Mouse (Mus musculus): Measurements from ENCODE around the gene Ms4a6d. TPM values are rescaled to one million over a fixed set of nuclear protein-coding genes. Genes with fewer than 3 reads are reported as not detected.
"Not testable (repeated sequence)": the region's sequence is repeated elsewhere in the genome, so short reads cannot be mapped to it uniquely, and the experiment has no call there.

Ms4a6d gene
- polyA plus RNA-seq, 1 experiment from 2014 or later = 2.0 TPM

DNA sequence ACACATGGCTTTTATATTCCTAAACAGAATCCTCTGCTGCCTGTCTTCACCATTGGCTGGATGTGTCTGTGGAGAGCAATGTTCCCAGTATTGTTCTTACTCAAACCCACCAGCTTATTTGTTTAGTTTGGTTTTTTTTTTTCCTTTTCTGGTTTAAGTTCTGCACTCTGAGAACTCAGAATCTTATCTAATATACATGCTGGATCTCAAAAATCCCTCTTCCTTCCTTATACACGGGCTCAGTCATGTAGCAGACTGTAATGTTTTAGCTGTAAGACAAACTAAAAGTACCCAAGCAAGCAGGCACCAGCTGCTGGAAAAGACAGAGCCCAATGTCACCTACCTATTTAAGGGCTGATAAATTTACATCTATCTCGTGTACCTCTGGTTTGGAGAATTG lies 10.2 kb upstream of the Ms4a6d start:
- Histone ChIP-seq H3K4me3 (replicated peaks) (no peak overlapping the region), H3K9me3 (no peaks in the 10 kb centered on the region), H3K27ac (no peak overlapping the region), H3K4me1 (replicated peaks) (no peaks in the 10 kb centered on the region), H3K9ac (replicated peaks) (no peak overlapping the region), H3K4me2 (no peak overlapping the region), H3K36me3 (no peaks in the 10 kb centered on the region), H3K27me3 (no peaks in the 10 kb centered on the region)
- no peak for ATAC-seq (ENCODE audit: insufficient number of reproducible peaks, insufficient read depth, low FRiP score, low TSS enrichment, low read depth)
- 68% methylated on average over 2 of the region's 2 CpGs for WGBS

DNA sequence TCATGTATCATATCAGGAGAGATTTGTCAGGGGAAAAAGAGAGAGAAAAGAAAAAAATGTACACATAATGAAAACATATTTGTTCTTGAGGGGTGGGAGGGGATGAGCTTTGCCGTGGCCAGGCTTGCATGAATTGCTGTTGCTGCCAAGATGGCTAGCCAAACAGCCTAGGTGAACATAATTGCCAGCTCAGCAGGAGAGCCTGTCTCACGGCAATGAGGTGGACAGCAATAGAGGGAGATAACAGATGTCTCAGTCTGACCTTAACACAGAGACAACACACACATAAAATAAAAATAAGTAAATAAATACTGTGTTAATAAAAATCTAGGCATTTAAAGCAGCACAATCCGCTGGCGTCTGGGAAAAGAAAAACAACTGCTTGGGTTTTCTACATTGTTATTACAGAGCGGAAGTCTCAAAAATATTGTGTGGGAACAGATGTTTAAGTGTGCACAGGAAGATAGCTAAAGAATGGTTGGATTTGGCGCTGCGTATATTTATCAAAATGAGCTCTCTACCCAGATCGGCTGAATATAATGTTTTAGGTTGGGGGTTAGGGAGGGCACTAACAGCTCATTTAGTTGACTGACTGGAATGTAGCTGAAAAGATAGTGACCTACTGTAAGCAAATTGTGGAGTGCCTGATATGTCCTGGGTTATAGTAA lies 9.3 kb upstream of the Ms4a6d start:
- no peak overlapping the region for H3K27ac ChIP-seq
- no peak for ATAC-seq (ENCODE audit: insufficient number of reproducible peaks, insufficient read depth, low FRiP score, low TSS enrichment, low read depth)

DNA sequence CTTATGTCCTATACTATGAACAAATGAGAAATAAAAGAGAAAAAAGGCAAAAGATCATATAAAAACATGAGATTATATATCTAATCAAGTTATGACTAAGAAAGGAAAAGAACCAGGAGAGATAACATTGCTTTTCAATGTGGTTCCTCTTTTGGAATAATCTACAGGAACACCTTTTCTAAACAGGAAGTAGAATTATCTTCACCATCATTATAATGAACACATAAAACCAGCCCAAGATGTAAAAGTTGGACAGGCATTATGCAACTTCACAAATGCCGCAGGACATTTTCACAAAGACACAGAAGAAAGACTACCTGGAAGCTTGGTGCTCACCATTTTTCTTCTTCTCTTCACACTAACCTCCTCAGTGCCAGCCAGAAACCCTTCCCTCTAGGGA lies 8.4 kb upstream of the Ms4a6d start:
- no peak overlapping the region for H3K4me2 ChIP-seq
- H3K36me3 ChIP-seq = no peaks in the 10 kb centered on the region
- no peaks in the 10 kb centered on the region for H3K27me3 ChIP-seq
- H3K27ac ChIP-seq = no peak overlapping the region
- 96% methylated on average over 1 of the region's 1 CpGs for WGBS
- H3K9me3 ChIP-seq = no peaks in the 10 kb centered on the region
- H3K4me3 ChIP-seq (replicated peaks) = no peak overlapping the region
- no peaks in the 10 kb centered on the region for H3K4me1 ChIP-seq (replicated peaks)
- no peak overlapping the region for H3K9ac ChIP-seq (replicated peaks)
- ATAC-seq (ENCODE audit: insufficient number of reproducible peaks, insufficient read depth, low FRiP score, low TSS enrichment, low read depth) = no peak

More for the DNA sequence above, 9.3 kb upstream of the Ms4a6d start:
- no peaks in the 10 kb centered on the region for H3K4me1 ChIP-seq (replicated peaks)
- no peak overlapping the region for H3K9ac ChIP-seq (replicated peaks)
- no peaks in the 10 kb centered on the region for H3K9me3 ChIP-seq
- 78% methylated on average over 8 of the region's 8 CpGs for WGBS
- H3K27me3 ChIP-seq = no peaks in the 10 kb centered on the region
- H3K4me3 ChIP-seq (replicated peaks) = no peak overlapping the region
- no peaks in the 10 kb centered on the region for H3K36me3 ChIP-seq
- H3K4me2 ChIP-seq = no peak overlapping the region

DNA sequence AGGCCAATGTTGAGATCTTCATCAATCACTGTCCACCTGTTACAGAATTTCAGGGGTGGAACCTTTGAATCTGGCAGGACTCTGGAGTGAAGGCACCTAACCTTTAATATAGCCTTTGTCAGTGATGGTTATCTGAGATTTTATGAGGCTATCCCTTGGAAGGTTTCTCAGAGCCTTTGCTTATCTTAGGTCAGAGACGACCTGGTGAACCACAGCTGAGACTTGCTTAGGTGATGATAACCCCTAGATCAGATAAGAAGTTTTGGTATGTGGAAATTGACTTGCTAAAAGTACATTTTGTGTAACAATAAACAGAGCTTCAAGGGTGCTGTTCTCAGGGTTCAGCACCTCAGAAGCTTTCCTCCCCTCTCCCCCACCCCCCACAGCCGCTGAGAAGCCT lies 7.6 kb upstream of the Ms4a6d start:
- 32% methylated on average over 2 of the region's 2 CpGs for WGBS
- ATAC-seq (ENCODE audit: insufficient number of reproducible peaks, insufficient read depth, low FRiP score, low TSS enrichment, low read depth) = no peak
- no peak overlapping the region for H3K9ac ChIP-seq (replicated peaks)

DNA sequence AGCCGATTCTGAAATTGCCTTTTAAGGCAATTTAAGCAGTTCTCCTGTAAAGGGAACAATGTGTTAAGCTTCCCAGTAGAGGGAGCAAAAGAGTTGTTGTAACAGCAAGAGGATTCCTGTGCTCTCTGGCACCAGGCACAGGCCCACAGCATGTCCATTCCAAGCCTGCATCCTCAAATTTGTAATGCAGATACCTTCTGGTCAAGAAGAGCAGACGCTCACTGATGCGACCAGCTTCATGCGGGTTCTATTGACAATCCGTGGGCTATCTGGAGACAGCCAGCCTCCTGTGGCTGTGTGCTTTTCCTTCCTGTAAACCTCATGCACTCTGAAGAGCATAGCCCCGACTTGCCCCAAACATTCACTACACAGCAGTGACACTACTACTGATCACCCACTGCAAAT lies 6.9 kb upstream of the Ms4a6d start:
- no peak overlapping the region for H3K27ac ChIP-seq
- H3K36me3 ChIP-seq = no peaks in the 10 kb centered on the region

More for the DNA sequence above, 7.6 kb upstream of the Ms4a6d start:
- Histone ChIP-seq H3K27ac (no peak overlapping the region), H3K9me3 (no peaks in the 10 kb centered on the region), H3K4me1 (replicated peaks) (no peaks in the 10 kb centered on the region), H3K27me3 (no peaks in the 10 kb centered on the region), H3K36me3 (no peaks in the 10 kb centered on the region), H3K4me3 (replicated peaks) (no peak overlapping the region), H3K4me2 (no peak overlapping the region)

DNA sequence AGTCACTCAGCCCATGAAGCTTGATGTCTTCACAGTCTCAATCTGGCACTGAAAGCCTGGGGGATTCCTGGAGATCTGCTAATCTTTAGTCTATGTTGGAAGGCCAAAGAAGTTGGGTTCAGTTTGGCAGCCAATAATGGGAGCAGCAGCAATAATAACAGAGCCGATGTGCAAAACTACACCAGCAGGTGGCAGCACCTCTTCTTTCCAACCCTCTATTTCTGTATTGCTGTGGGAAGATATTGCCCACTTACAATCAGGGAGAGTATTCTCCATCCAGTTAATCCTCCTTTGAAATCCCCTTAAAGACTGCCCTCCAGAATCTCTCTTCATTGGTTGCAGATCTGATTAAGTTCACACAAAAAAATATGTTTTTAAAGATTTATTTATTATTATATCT lies 3.5 kb upstream of the Ms4a6d start:
- no peaks in the 10 kb centered on the region for H3K27me3 ChIP-seq
- no peaks in the 10 kb centered on the region for H3K9me3 ChIP-seq
- no peak overlapping the region for H3K4me3 ChIP-seq (replicated peaks)
- H3K9ac ChIP-seq (replicated peaks) = no peak overlapping the region
- no peak for ATAC-seq (ENCODE audit: insufficient number of reproducible peaks, insufficient read depth, low FRiP score, low TSS enrichment, low read depth)
- no peak overlapping the region for H3K4me2 ChIP-seq
- no peaks in the 10 kb centered on the region for H3K36me3 ChIP-seq
- WGBS = 25% methylated on average over 1 of the region's 1 CpGs
- no peak overlapping the region for H3K27ac ChIP-seq
- no peaks in the 10 kb centered on the region for H3K4me1 ChIP-seq (replicated peaks)

More for the DNA sequence above, 6.9 kb upstream of the Ms4a6d start:
- Histone ChIP-seq H3K27me3 (no peaks in the 10 kb centered on the region), H3K9me3 (no peaks in the 10 kb centered on the region), H3K9ac (replicated peaks) (no peak overlapping the region), H3K4me3 (replicated peaks) (no peak overlapping the region), H3K4me1 (replicated peaks) (no peaks in the 10 kb centered on the region), H3K4me2 (no peak overlapping the region)
- WGBS = 29% methylated on average over 6 of the region's 6 CpGs
- ATAC-seq (ENCODE audit: insufficient number of reproducible peaks, insufficient read depth, low FRiP score, low TSS enrichment, low read depth) = no peak

DNA sequence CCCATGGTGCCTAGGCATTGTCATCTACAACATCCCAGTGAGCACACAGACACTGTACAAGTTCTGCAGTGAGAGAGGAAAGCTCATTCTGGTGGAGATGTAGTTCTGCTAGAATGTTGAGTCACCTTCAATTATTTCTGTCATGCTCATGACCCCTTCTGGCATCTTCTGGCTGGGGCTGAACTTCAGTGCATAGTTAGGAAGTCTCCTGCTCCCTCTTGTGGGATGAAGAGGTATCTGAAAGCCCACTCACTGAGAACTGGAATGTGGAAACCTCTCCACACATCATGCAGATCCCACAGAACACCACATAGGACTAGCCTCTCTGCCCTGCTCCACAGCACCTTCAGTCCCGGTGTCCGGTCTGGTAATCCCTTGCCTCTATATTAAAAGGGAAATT lies 2.6 kb downstream of the Ms4a6d start:
- Histone ChIP-seq H3K27me3 (no peaks in the 10 kb centered on the region), H3K36me3 (no peaks in the 10 kb centered on the region), H3K4me3 (replicated peaks) (no peak overlapping the region), H3K4me2 (no peak overlapping the region), H3K27ac (no peak overlapping the region), H3K9me3 (no peaks in the 10 kb centered on the region), H3K4me1 (replicated peaks) (no peaks in the 10 kb centered on the region), H3K9ac (replicated peaks) (no peak overlapping the region)
- whole genome bisulfite sequencing = 89% methylated on average over 2 of the region's 2 CpGs
- no peak for ATAC-seq (ENCODE audit: insufficient number of reproducible peaks, insufficient read depth, low FRiP score, low TSS enrichment, low read depth)

DNA sequence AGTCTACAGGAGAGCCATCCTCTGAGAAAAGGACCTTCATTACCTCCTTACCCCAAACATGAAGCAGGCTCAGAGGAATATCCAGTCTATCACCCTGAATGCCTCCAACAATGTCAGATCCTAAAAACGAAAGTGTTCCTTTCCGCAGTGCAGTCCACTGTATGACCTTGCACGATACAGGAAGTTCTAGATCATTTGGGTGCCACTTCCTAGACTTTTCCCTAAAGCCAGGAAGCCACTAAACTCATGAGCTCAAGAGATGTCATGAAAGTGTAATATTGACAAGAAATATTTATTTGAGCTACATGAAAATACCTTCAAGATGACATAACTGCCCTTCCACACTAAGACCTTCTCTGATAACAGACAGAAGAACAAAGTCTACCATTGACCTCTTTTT lies 3.3 kb downstream of the Ms4a6d start:
- WGBS = 92% methylated on average over 3 of the region's 3 CpGs
- ATAC-seq (ENCODE audit: insufficient number of reproducible peaks, insufficient read depth, low FRiP score, low TSS enrichment, low read depth) = no peak
- H3K9me3 ChIP-seq = no peaks in the 10 kb centered on the region
- no peak overlapping the region for H3K4me3 ChIP-seq (replicated peaks)
- no peak overlapping the region for H3K9ac ChIP-seq (replicated peaks)
- H3K4me2 ChIP-seq = no peak overlapping the region
- H3K36me3 ChIP-seq = no peaks in the 10 kb centered on the region
- no peak overlapping the region for H3K27ac ChIP-seq
- no peaks in the 10 kb centered on the region for H3K27me3 ChIP-seq
- H3K4me1 ChIP-seq (replicated peaks) = no peaks in the 10 kb centered on the region

DNA sequence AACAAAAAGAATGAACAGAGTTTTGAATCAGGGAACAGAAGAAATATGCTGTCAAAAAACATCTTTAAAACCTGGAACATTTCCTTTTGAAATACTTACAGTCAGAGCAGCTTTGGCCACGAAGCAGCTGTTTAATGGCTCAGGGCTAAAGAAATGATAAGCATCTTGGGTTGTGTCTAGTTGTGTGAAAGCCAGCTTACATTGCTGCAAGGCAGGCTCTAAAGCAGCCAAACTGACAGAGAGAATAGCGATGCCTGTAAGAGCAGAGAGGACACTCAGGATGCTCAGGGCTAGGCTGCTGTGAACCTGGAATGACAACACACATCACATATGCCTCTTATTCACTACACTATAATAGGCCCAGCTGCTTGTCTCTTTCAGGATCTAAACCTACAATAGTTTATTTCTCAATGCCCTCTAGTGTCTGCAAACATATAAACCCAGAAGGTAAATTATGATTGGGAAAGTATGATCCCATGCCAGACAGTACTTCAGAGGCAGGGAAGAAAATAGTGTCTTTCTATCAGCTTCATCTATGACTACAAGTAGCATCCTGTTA lies 14.7 kb downstream of the Ms4a6d start:
- Histone ChIP-seq H3K9me3 (no peaks in the 10 kb centered on the region), H3K27me3 (no peaks in the 10 kb centered on the region), H3K36me3 (no peaks in the 10 kb centered on the region), H3K4me3 (replicated peaks) (no peak overlapping the region), H3K9ac (replicated peaks) (no peak overlapping the region), H3K4me2 (no peak overlapping the region), H3K27ac (no peak overlapping the region), H3K4me1 (replicated peaks) (no peaks in the 10 kb centered on the region)
- no peak for ATAC-seq (ENCODE audit: insufficient number of reproducible peaks, insufficient read depth, low FRiP score, low TSS enrichment, low read depth)
- 79% methylated on average over 2 of the region's 2 CpGs for WGBS

DNA sequence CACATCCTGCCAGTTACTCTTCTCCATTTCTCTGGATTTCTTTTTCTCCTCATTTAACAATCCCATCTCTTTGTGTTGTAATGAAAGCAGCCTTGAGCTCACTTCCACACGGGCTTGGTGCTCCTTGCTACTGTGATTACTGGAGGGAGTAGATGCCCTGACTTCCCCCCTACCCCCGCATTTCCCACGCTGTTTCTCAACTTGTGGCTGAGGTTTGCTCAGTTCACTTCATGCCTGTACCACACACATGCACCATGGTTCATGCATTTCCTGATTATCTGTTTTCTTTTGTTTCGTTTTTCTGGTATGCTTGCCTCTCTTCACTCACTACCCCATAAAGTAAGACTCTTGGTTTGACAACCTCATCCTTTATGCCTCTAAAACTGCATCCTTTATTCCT lies 15.4 kb downstream of the Ms4a6d start:
- Histone ChIP-seq H3K9me3 (no peaks in the 10 kb centered on the region), H3K27me3 (no peaks in the 10 kb centered on the region), H3K36me3 (no peaks in the 10 kb centered on the region), H3K4me2 (no peak overlapping the region), H3K27ac (no peak overlapping the region), H3K4me3 (replicated peaks) (no peak overlapping the region), H3K4me1 (replicated peaks) (no peaks in the 10 kb centered on the region), H3K9ac (replicated peaks) (no peak overlapping the region)
- WGBS = 80% methylated on average over 4 of the region's 4 CpGs
- no peak for ATAC-seq (ENCODE audit: insufficient number of reproducible peaks, insufficient read depth, low FRiP score, low TSS enrichment, low read depth)

DNA sequence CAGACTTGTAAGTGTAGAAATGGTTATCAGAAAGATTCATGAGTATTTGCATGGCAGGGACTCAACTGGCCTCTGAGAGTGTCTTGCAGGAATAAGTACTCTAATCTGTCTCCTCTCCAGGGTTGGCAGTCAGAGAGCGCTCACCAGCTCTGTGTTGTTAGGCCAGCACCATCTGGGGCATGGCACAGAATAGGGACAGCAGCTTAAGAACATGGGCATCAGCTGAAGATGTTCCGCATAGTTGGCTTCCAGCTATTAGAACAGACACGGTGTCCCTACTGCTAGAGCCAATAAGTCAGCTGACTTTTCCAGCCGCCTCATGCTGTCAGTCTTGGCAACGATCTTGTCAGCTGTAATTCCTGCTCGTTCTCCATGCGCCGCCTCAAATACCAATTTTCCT lies 29.7 kb downstream of the Ms4a6d start:
- H3K4me1 ChIP-seq (replicated peaks) = no peaks in the 10 kb centered on the region
- no peak overlapping the region for H3K4me2 ChIP-seq
- no peak for ATAC-seq (ENCODE audit: insufficient number of reproducible peaks, insufficient read depth, low FRiP score, low TSS enrichment, low read depth)
- H3K4me3 ChIP-seq (replicated peaks) = no peak overlapping the region
- H3K27me3 ChIP-seq = no peaks in the 10 kb centered on the region
- WGBS = 89% methylated on average over 8 of the region's 8 CpGs
- H3K27ac ChIP-seq = no peak overlapping the region
- H3K9ac ChIP-seq (replicated peaks) = no peak overlapping the region
- H3K9me3 ChIP-seq = no peaks in the 10 kb centered on the region
- no peaks in the 10 kb centered on the region for H3K36me3 ChIP-seq

DNA sequence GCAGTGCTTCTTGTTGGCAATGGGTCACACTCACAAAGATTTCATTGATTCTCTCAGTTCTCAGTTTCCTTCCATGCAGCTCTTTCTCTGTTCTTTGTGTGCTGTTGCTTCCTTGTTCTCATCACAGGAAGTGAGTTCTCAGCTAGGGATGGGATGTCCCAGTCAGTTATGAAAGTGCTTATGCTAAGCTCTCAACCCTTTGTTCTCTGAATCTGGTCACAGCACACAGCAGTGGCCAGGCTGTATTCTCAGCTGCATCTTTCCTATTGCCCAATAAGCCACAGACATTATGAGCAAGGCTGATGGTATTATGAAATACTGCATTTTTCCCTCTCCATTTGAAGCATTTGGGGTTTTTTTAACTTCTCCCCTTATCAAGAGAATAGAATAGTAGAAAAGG lies 45.1 kb downstream of the Ms4a6d start:
- H3K27ac ChIP-seq; H3K9ac ChIP-seq (replicated peaks); ATAC-seq (ENCODE audit: insufficient number of reproducible peaks, insufficient read depth, low FRiP score, low TSS enrichment, low read depth): not testable (repeated sequence)

More for the DNA sequence above, 45.1 kb downstream of the Ms4a6d start:
- H3K4me1 ChIP-seq (replicated peaks); H3K4me3 ChIP-seq (replicated peaks); H3K36me3 ChIP-seq; H3K9me3 ChIP-seq; H3K4me2 ChIP-seq; H3K27me3 ChIP-seq: not testable (repeated sequence)
